Comparison of ENCODE assay signal across 24 mouse cellular contexts in genomic region chrX:42290215-42290614, GRCm38 (mm10).
"Had no signal": no experiment of that assay in that cellular context is flagged by ENCODE, and none has a peak within 500 bp of the region (broad histone marks: within the 10 kb centered on the region; RNA-seq: fewer than 3 reads in every experiment).

No protein-coding gene starts in this region.

- H3K27me3 ChIP-seq: limb, embryonic 13.5 days; liver, embryonic 12.5 days; liver, embryonic 15.5 days; lung, embryonic 15.5 days; megakaryocyte, embryonic 14.5 days; midbrain, embryonic 13.5 days; neural tube, embryonic 13.5 days had no signal

- H3K4me1 ChIP-seq: limb, embryonic 10.5 days; limb, embryonic 13.5 days; liver, embryonic 12.5 days; liver, embryonic 15.5 days; lung, embryonic 15.5 days; megakaryocyte, embryonic 14.5 days; midbrain, embryonic 10.5 days; midbrain, embryonic 13.5 days; neural tube, embryonic 13.5 days had no signal

- H3K4me3 ChIP-seq: layer of hippocampus, adult 2 months; limb, embryonic 10.5 days; limb, embryonic 13.5 days; liver, embryonic 12.5 days; liver, embryonic 15.5 days; lung, embryonic 15.5 days; megakaryocyte, embryonic 14.5 days; midbrain, embryonic 10.5 days; midbrain, embryonic 13.5 days; myocyte; neural tube, embryonic 13.5 days had no signal

- H3K9ac ChIP-seq: limb, embryonic 13.5 days; liver, embryonic 12.5 days; liver, embryonic 15.5 days; lung, embryonic 15.5 days; midbrain, embryonic 13.5 days; neural tube, embryonic 13.5 days had no signal

- H3K4me2 ChIP-seq: limb, embryonic 13.5 days; liver, embryonic 12.5 days; liver, embryonic 15.5 days; lung, embryonic 15.5 days; midbrain, embryonic 13.5 days; neural tube, embryonic 13.5 days had no signal

- H3K36me3 ChIP-seq: limb, embryonic 10.5 days; limb, embryonic 13.5 days; liver, embryonic 12.5 days; liver, embryonic 15.5 days; lung, embryonic 15.5 days; midbrain, embryonic 10.5 days; midbrain, embryonic 13.5 days; neural tube, embryonic 13.5 days had no signal

- ATAC-seq: liver, embryonic 12.5 days; midbrain, embryonic 13.5 days; midbrain, embryonic 16.5 days had no signal

- H3K9me3 ChIP-seq: limb, embryonic 10.5 days; limb, embryonic 13.5 days; liver, embryonic 12.5 days; liver, embryonic 15.5 days; lung, embryonic 15.5 days; megakaryocyte, embryonic 14.5 days; midbrain, embryonic 10.5 days; midbrain, embryonic 13.5 days; neural tube, embryonic 13.5 days had no signal

- H3K27ac ChIP-seq: kidney, postnatal 0 days; layer of hippocampus, adult 2 months; limb, embryonic 10.5 days; limb, embryonic 13.5 days; liver, embryonic 12.5 days; liver, embryonic 15.5 days; lung, embryonic 15.5 days; midbrain, embryonic 10.5 days; midbrain, embryonic 13.5 days; neural tube, embryonic 13.5 days had no signal

- DNase-seq: kidney, postnatal 25 days; layer of hippocampus, adult 9-11 months; liver; lung, adult 18-20 months; lung, postnatal 10 days; lung, postnatal 36 days; retina, postnatal 1 day; right cerebral cortex, postnatal 25 days; spleen, adult 18-20 months; thymus, adult 18-20 months; thymus, postnatal 36 days had no signal
